Mouse (Mus musculus) lung, postnatal 0 days (tissue): Measurements from ENCODE around the gene Sash1.

ENCODE experiments used
- CTCF ChIP-seq: IDR thresholded peaks from 2 replicates; pipeline ENCODE4 v1.5.1; 2016; ENCODE audit warnings: antibody characterized with exemption, mild to moderate bottlenecking
- EP300 ChIP-seq: IDR thresholded peaks from 2 replicates; pipeline ENCODE4 v1.6.1; 2016; ENCODE audit warnings: antibody characterized with exemption, mild to moderate bottlenecking, control low read depth

- TF ChIP-seq CTCF (peak; percentile 87), EP300 (no peak)
These were observed 90.5 kb downstream of the Sash1 start for GRCm38 (mm10) chr10:8795336-8795735.
